Mouse (Mus musculus) CD4-positive, CD25-positive, alpha-beta regulatory T cell, adult 9 weeks (primary cell): Measurements from ENCODE around the gene Klra2. TPM values are rescaled to one million over a fixed set of nuclear protein-coding genes. Genes with fewer than 3 reads are reported as not detected.

ENCODE experiments used
- polyA plus RNA-seq: library from polyadenylated mRNA; unstranded; fragments of 100-300 nt; shearing (Covaris generic); gene quantifications from one replicate; pipeline ENCODE4 v1.2.1, GENCODE M21; 2017

Gene Klra2
- not detected for polyA plus RNA-seq

GRCm38 (mm10) chr6:131247206-131247605, at the start of gene Klra2:
Gene Klra2 (minus strand): TSS chr6:131247362.

GRCm38 (mm10) chr6:131292991-131293788, 46.0 kb upstream of the Klra2 start, which contains the start of gene Magohb:
Gene Magohb (minus strand): TSS chr6:131293244.

Other genes with a start within 250 kb of the Klra2 start
- 28.8 TPM for gene Magohb, start 45.9 kb upstream of the Klra2 start, polyA plus RNA-seq
- 0.21 TPM for gene Styk1, start 106.2 kb upstream of the Klra2 start, polyA plus RNA-seq
- gene Ybx3, start 141.1 kb upstream of the Klra2 start, polyA plus RNA-seq = 6.9 TPM
- gene 5430401F13Rik, start 239.0 kb upstream of the Klra2 start, polyA plus RNA-seq = not detected
- gene Gm6619, start 239.0 kb upstream of the Klra2 start, polyA plus RNA-seq = 0.47 TPM